Mouse (Mus musculus) granulocyte monocyte progenitor cell, adult 5-6 weeks (primary cell): ENCODE results near the gene Vmn2r45. TPM values are rescaled to one million over a fixed set of nuclear protein-coding genes. Genes with fewer than 3 reads are reported as not detected.
"Not testable (repeated sequence)": the region's sequence is repeated elsewhere in the genome, so short reads cannot be mapped to it uniquely, and the experiment has no call there.

Experiments
- ATAC-seq: replicated peaks from 2 replicates; pipeline ENCODE4 v1.8.0; 2016; ENCODE audit warnings: mild to moderate bottlenecking, moderate TSS enrichment, inconsistent platforms; ENCODE audit not compliant: poor library complexity, severe bottlenecking
- total RNA-seq, 2 experiments: library from RNA; stranded (forward) in 1 of 2; stranded (reverse) in 1 of 2; fragments of 200-712, 200-1000 nt in 1 of 2; fragments of >200 nt in 1 of 2; fragmentation: Nextera tagmentation in 1 of 2; gene quantifications; 2 replicates each; pipeline ENCODE4 v1.2.3; 2014 to 2017

Vmn2r45 gene
- total RNA-seq (2014; fragmentation: Nextera tagmentation) (not detected in 2 replicates), total RNA-seq (2017) (not detected in 2 replicates)

DNA sequence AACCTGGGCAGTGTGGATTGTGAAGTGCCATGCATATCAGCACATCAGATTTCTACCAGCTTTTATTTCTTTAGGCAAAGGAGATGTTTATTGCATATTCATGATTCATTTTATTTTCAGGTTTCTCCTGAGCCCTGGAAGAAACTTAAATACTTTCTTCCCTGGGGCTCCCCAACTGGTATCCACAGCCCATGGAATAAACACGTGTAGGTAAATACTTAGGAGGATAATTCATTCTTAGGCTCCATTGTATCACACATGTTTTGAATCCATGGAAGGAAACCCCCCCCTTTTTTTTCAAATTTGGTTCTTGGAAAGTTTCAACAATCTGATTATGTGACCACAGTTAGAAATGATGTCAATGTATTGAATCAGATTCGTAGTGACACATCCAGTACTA is at the start of gene Vmn2r45:
TSS of gene Vmn2r45 (minus strand) at position 101 of the 400 bp plus-strand sequence.
- ATAC-seq = not testable (repeated sequence)

Other genes starting within 250 kb of the Vmn2r45 start
- not detected in 2 replicates for gene Vmn2r43, start 228.5 kb downstream of the Vmn2r45 start, total RNA-seq (2014; fragmentation: Nextera tagmentation)
- not detected in 2 replicates for gene Vmn2r43, start 228.5 kb downstream of the Vmn2r45 start, total RNA-seq (2017)
- not detected in 2 replicates for gene Vmn2r44, start 105.7 kb downstream of the Vmn2r45 start, total RNA-seq (2014; fragmentation: Nextera tagmentation)
- gene Vmn2r44, start 105.7 kb downstream of the Vmn2r45 start, total RNA-seq (2017) = not detected in 2 replicates